Mouse (Mus musculus) bone marrow, adult 2 months (tissue): Measurements from ENCODE around the gene Slc38a10.

ENCODE experiments used
- CTCF ChIP-seq: fragments of 200-500 bp; IDR thresholded peaks from 2 replicates; pipeline ENCODE4 v1.5.1; 2011; ENCODE audit warnings: low read length, control low read depth; ENCODE audit not compliant: control insufficient read depth, insufficient read depth
- POLR2A ChIP-seq: fragments of 200-500 bp; IDR thresholded peaks from 2 replicates; pipeline ENCODE4 v1.6.1; 2011; ENCODE audit warnings: low read depth, mild to moderate bottlenecking, control low read depth, low read length, borderline replicate concordance; ENCODE audit not compliant: control insufficient read depth

- TF ChIP-seq POLR2A (no peak), CTCF (no peak)
Observed at GRCm38 (mm10) chr11:120173213-120173612, 22.1 kb upstream of the Slc38a10 start.
